Mouse (Mus musculus): ENCODE measurements at regions not wholly inside any gene's neighbourhood (a gene's known extent, or its start where the extent isn't known, plus 50 kb on each side); places are given as distances from the start of the nearest gene placed in this dataset.
A peak's percentile ranks its signal among the peaks of the same experiment; 100 is the strongest.

- Histone ChIP-seq H3K9me3 (no peaks in the 10 kb centered on the region), H3K9ac (no peak overlapping the region), H3K4me1 (no peaks in the 10 kb centered on the region), H3K36me3 (no peaks in the 10 kb centered on the region), H3K4me2 (replicated peaks) (no peak overlapping the region), H3K27me3 (no peaks in the 10 kb centered on the region), H3K4me3 (no peak overlapping the region), H3K27ac (no peak overlapping the region)
- ATAC-seq (ENCODE audit: low FRiP score, low read depth): no peak
- WGBS: 63% methylated on average over 4 of the region's 4 CpGs
These were observed 178.3 kb downstream of the Ktn1 start for GRCm38 (mm10) chr14:47826545-47826944.

GRCm38 (mm10) chr14:47827623-47828022 is 179.4 kb downstream of the Ktn1 start:
- H3K9me3 ChIP-seq: no peaks in the 10 kb centered on the region
- H3K36me3 ChIP-seq: no peaks in the 10 kb centered on the region
- no peak overlapping the region for H3K9ac ChIP-seq
- no peaks in the 10 kb centered on the region for H3K27me3 ChIP-seq
- no peak overlapping the region for H3K27ac ChIP-seq
- H3K4me3 ChIP-seq: no peak overlapping the region
- H3K4me2 ChIP-seq (replicated peaks): no peak overlapping the region
- 73% methylated on average over 2 of the region's 2 CpGs for WGBS
- no peaks in the 10 kb centered on the region for H3K4me1 ChIP-seq
- ATAC-seq (ENCODE audit: low FRiP score, low read depth): no peak

GRCm38 (mm10) chr14:47833696-47834095 is 185.4 kb downstream of the Ktn1 start:
- Histone ChIP-seq H3K4me3 (no peak overlapping the region), H3K27ac (no peak overlapping the region), H3K36me3 (no peaks in the 10 kb centered on the region), H3K4me1 (no peaks in the 10 kb centered on the region), H3K4me2 (replicated peaks) (no peak overlapping the region), H3K9me3 (no peaks in the 10 kb centered on the region), H3K27me3 (no peaks in the 10 kb centered on the region), H3K9ac (no peak overlapping the region)
- ATAC-seq (ENCODE audit: low FRiP score, low read depth): no peak
- WGBS: 86% methylated on average over 10 of the region's 10 CpGs

- WGBS: 76% methylated on average over 4 of the region's 4 CpGs
- Histone ChIP-seq H3K36me3 (no peaks in the 10 kb centered on the region), H3K9me3 (no peaks in the 10 kb centered on the region), H3K27ac (no peak overlapping the region), H3K9ac (no peak overlapping the region), H3K4me1 (peaks cover 11% of the 10 kb centered on the region), H3K27me3 (no peaks in the 10 kb centered on the region), H3K4me2 (replicated peaks) (no peak overlapping the region), H3K4me3 (no peak overlapping the region)
- ATAC-seq (ENCODE audit: low FRiP score, low read depth): no peak
These were observed 187.2 kb downstream of the Ktn1 start for GRCm38 (mm10) chr14:47835408-47835807.

- H3K27ac ChIP-seq: no peak overlapping the region; the same call in 1 of the 2 replicates
- 31% methylated on average over 6 of the region's 6 CpGs for WGBS
These were observed 191.4 kb downstream of the Ktn1 start for GRCm38 (mm10) chr14:47839493-47840215.

GRCm38 (mm10) chr14:47844366-47844765 is 196.1 kb downstream of the Ktn1 start:
- WGBS: 90% methylated on average over 1 of the region's 1 CpGs
- H3K27ac ChIP-seq: no peak overlapping the region
- H3K9ac ChIP-seq: no peak overlapping the region
- no peak overlapping the region for H3K4me2 ChIP-seq (replicated peaks)
- H3K36me3 ChIP-seq: no peaks in the 10 kb centered on the region
- H3K4me3 ChIP-seq: no peak overlapping the region
- H3K4me1 ChIP-seq: peaks cover 8% of the 10 kb centered on the region
- H3K27me3 ChIP-seq: no peaks in the 10 kb centered on the region
- no peaks in the 10 kb centered on the region for H3K9me3 ChIP-seq
- ATAC-seq (ENCODE audit: low FRiP score, low read depth): no peak

More at GRCm38 (mm10) chr14:47839493-47840215, 191.4 kb downstream of the Ktn1 start:
- no peaks in the 10 kb centered on the region for H3K27me3 ChIP-seq
- ATAC-seq (ENCODE audit: low FRiP score, low read depth): no peak
- no peak overlapping the region for H3K9ac ChIP-seq
- peaks cover 11% of the 10 kb centered on the region for H3K4me1 ChIP-seq
- no peaks in the 10 kb centered on the region for H3K9me3 ChIP-seq
- no peaks in the 10 kb centered on the region for H3K36me3 ChIP-seq
- H3K4me3 ChIP-seq: no peak overlapping the region
- H3K4me2 ChIP-seq (replicated peaks): no peak overlapping the region

GRCm38 (mm10) chr14:47848861-47849260 is 200.6 kb downstream of the Ktn1 start:
- 0 out of 2 replicates have a peak, but pooled peaks cover 3% of the 10 kb centered on the region for H3K9me3 ChIP-seq
- no peak overlapping the region for H3K9ac ChIP-seq
- no peak overlapping the region for H3K4me3 ChIP-seq
- WGBS: 62% methylated on average over 4 of the region's 4 CpGs
- H3K27me3 ChIP-seq: no peaks in the 10 kb centered on the region
- no peak overlapping the region for H3K27ac ChIP-seq
- H3K4me2 ChIP-seq (replicated peaks): no peak overlapping the region
- no peak for ATAC-seq (ENCODE audit: low FRiP score, low read depth)
- H3K4me1 ChIP-seq: no peaks in the 10 kb centered on the region
- no peaks in the 10 kb centered on the region for H3K36me3 ChIP-seq

GRCm38 (mm10) chr14:47856280-47856765 is 208.1 kb downstream of the Ktn1 start:
- Histone ChIP-seq H3K27ac (no peak overlapping the region), H3K4me1 (no peaks in the 10 kb centered on the region), H3K9ac (no peak overlapping the region), H3K9me3 (peaks cover 6% of the 10 kb centered on the region; the same call in 1 of the 2 replicates), H3K27me3 (no peaks in the 10 kb centered on the region), H3K4me3 (no peak overlapping the region), H3K4me2 (replicated peaks) (no peak overlapping the region), H3K36me3 (no peaks in the 10 kb centered on the region)
- WGBS: 64% methylated on average over 7 of the region's 7 CpGs
- no peak for ATAC-seq (ENCODE audit: low FRiP score, low read depth)

GRCm38 (mm10) chr14:47857271-47857670 is 209.0 kb downstream of the Ktn1 start:
- Histone ChIP-seq H3K4me2 (replicated peaks) (no peak overlapping the region), H3K9ac (no peak overlapping the region), H3K27me3 (no peaks in the 10 kb centered on the region), H3K36me3 (no peaks in the 10 kb centered on the region), H3K9me3 (peaks cover 6% of the 10 kb centered on the region; the same call in 1 of the 2 replicates), H3K27ac (no peak overlapping the region), H3K4me3 (no peak overlapping the region), H3K4me1 (0 out of 2 replicates have a peak, but pooled peaks cover under 1% of the 10 kb centered on the region)
- ATAC-seq (ENCODE audit: low FRiP score, low read depth): no peak
- 83% methylated on average over 4 of the region's 4 CpGs for WGBS

- no peaks in the 10 kb centered on the region for H3K36me3 ChIP-seq
- H3K4me3 ChIP-seq: no peak overlapping the region
- H3K9me3 ChIP-seq: peaks cover 6% of the 10 kb centered on the region; the same call in 1 of the 2 replicates
- no peak overlapping the region for H3K9ac ChIP-seq
- no peaks in the 10 kb centered on the region for H3K27me3 ChIP-seq
- ATAC-seq (ENCODE audit: low FRiP score, low read depth): no peak
- WGBS: 69% methylated on average over 16 of the region's 16 CpGs
- H3K27ac ChIP-seq: no peak overlapping the region
- H3K4me2 ChIP-seq (replicated peaks): no peak overlapping the region
- peaks cover 5% of the 10 kb centered on the region for H3K4me1 ChIP-seq
These were observed 209.7 kb downstream of the Ktn1 start for GRCm38 (mm10) chr14:47857731-47858556.

GRCm38 (mm10) chr14:47862556-47862955 is 214.3 kb downstream of the Ktn1 start:
- Histone ChIP-seq H3K36me3 (no peaks in the 10 kb centered on the region), H3K27ac (no peak overlapping the region), H3K9ac (no peak overlapping the region), H3K27me3 (no peaks in the 10 kb centered on the region), H3K4me3 (no peak overlapping the region), H3K4me1 (peaks cover 10% of the 10 kb centered on the region), H3K4me2 (replicated peaks) (no peak overlapping the region), H3K9me3 (no peaks in the 10 kb centered on the region)
- 46% methylated on average over 1 of the region's 1 CpGs for WGBS
- ATAC-seq (ENCODE audit: low FRiP score, low read depth): no peak

GRCm38 (mm10) chr14:47863067-47863466 is 214.8 kb downstream of the Ktn1 start:
- Histone ChIP-seq H3K4me3 (no peak overlapping the region), H3K9ac (no peak overlapping the region), H3K4me1 (peaks cover 10% of the 10 kb centered on the region), H3K27me3 (no peaks in the 10 kb centered on the region), H3K36me3 (no peaks in the 10 kb centered on the region), H3K9me3 (no peaks in the 10 kb centered on the region), H3K27ac (no peak overlapping the region), H3K4me2 (replicated peaks) (no peak overlapping the region)
- ATAC-seq (ENCODE audit: low FRiP score, low read depth): peak; percentile 67; the same call in 1 of the 2 replicates
- WGBS: 18% methylated on average over 5 of the region's 5 CpGs

All from limb, embryonic 13.5 days (tissue).